Mouse (Mus musculus) lung, embryonic 14.5 days (tissue): ENCODE data around the gene Sertad2. TPM values are rescaled to one million over a fixed set of nuclear protein-coding genes. Genes with fewer than 3 reads are reported as not detected.
A peak's percentile ranks its signal among the peaks of the same experiment; 100 is the strongest.

ENCODE experiments used
- ATAC-seq: fragments of 200-750 bp; cut with Nextera tagmentation; 2 replicates; pipeline ENCODE4 v1.8.0; 2017; ENCODE audit warnings: mild to moderate bottlenecking, moderate TSS enrichment, moderate library complexity; ENCODE audit not compliant: insufficient read depth
- DNase-seq: peaks from one replicate; pipeline ENCODE4 v3.0.0-alpha.2; 2015
- H3K27ac ChIP-seq: fragments of 300-500 bp; sonication (generic); 2 replicates; pipeline ENCODE4 v1.5.1; 2014; ENCODE audit warnings: low read depth, mild to moderate bottlenecking, moderate library complexity
- H3K27me3 ChIP-seq: fragments of 300-500 bp; sonication (generic); 2 replicates; pipeline ENCODE4 v1.6.1; 2014; ENCODE audit warnings: low read length, control low read depth; ENCODE audit not compliant: insufficient read depth
- H3K36me3 ChIP-seq: fragments of 300-500 bp; sonication (generic); 2 replicates; pipeline ENCODE4 v1.6.1; 2014; ENCODE audit warnings: control low read depth; ENCODE audit not compliant: insufficient read depth
- H3K4me1 ChIP-seq: fragments of 300-500 bp; sonication (generic); 2 replicates; pipeline ENCODE4 v1.6.1; 2014; ENCODE audit warnings: antibody characterized with exemption, control low read depth; ENCODE audit not compliant: insufficient read depth
- H3K4me2 ChIP-seq: fragments of 300-500 bp; sonication (generic); 2 replicates; pipeline ENCODE4 v1.6.1; 2014; ENCODE audit warnings: mild to moderate bottlenecking
- H3K4me3 ChIP-seq: fragments of 300-500 bp; sonication (generic); 2 replicates; pipeline ENCODE4 v1.5.1; 2014; ENCODE audit warnings: low read depth, low read length
- H3K9ac ChIP-seq: fragments of 300-500 bp; sonication (generic); 2 replicates; pipeline ENCODE4 v1.6.1; 2014
- H3K9me3 ChIP-seq: fragments of 300-500 bp; sonication (generic); 2 replicates; pipeline ENCODE4 v1.6.1; 2016; ENCODE audit warnings: low read depth, low read length, control low read depth
- CTCF ChIP-seq: IDR thresholded peaks from 2 replicates; pipeline ENCODE4 v1.5.1; 2016; ENCODE audit warnings: antibody characterized with exemption, low read depth
- WGBS: fragments of 180-500 bp; shearing (Covaris S2); extraction: QIAGEN DNeasy Blood & Tissue Kit; methylation state at CpG from one replicate; pipeline ENCODE4 v1.1.7; 2014; 5-methylcytosine and 5-hydroxymethylcytosine counted together
- polyA plus RNA-seq: library from polyadenylated mRNA; unstranded; fragments of >200 nt; fragmentation: Nextera tagmentation; extraction: Ambion mirVana; gene quantifications from 2 replicates; pipeline ENCODE4 v1.2.1, GENCODE M21; 2014

Gene Sertad2
- polyA plus RNA-seq, 1 experiment from 2014 or later, result 45.8 TPM

DNA sequence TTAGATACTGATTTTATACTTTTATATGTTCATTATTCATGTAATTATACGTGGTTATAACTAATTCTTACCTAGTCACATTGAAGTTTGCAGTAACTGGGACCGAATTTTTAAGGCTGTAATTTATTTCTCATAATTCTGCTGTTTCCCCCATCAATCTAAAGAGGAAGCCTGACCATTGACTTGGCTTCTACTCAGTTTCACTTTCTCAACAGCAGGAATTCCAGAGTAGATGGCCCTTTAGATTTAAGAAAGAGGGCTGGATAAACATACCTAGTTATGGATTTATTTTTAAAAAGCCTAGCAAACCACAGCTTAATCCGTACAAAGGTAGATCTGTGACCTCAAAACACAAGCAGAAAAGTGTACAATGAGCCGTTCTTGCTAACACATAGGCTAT lies 9.8 kb upstream of the Sertad2 start:
- H3K27me3 ChIP-seq, result no peaks in the 10 kb centered on the region
- H3K4me2 ChIP-seq, result no peak overlapping the region
- DNase-seq (no peak), ATAC-seq (no peak)
- 70% methylated on average over 4 of the region's 4 CpGs for WGBS
- no peaks in the 10 kb centered on the region for H3K9me3 ChIP-seq
- H3K4me1 ChIP-seq, result no peaks in the 10 kb centered on the region
- H3K27ac ChIP-seq, result no peak overlapping the region
- H3K36me3 ChIP-seq, result no peaks in the 10 kb centered on the region
- no peak overlapping the region for H3K9ac ChIP-seq
- no peak overlapping the region for H3K4me3 ChIP-seq
- no peak for TF ChIP-seq CTCF

DNA sequence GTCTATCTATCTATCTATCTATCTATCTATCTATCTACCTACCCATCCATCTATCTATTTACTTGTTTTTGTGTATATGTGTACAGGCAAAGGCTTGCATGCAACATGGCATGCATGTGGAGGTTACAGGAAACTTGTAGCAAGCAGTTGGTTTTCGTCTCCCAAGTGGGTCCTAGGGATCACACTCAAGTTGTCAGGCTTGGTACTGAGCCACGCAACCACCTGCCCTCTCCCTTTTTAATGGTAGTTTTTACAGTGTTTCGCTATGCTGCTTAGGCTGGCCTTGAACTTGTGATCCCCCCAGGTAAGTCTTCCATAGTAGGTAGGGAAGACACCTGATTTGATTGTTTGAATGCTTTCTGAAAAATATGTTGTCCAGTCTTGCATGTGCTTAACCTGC lies 5.8 kb upstream of the Sertad2 start:
- TF ChIP-seq CTCF, result no peak
- ATAC-seq (no peak), DNase-seq (no peak)
- WGBS, result 83% methylated on average over 3 of the region's 3 CpGs
- Histone ChIP-seq H3K9ac (no peak overlapping the region), H3K4me3 (no peak overlapping the region), H3K27me3 (no peaks in the 10 kb centered on the region), H3K27ac (no peak overlapping the region), H3K36me3 (no peaks in the 10 kb centered on the region), H3K4me2 (no peak overlapping the region), H3K9me3 (no peaks in the 10 kb centered on the region), H3K4me1 (0 out of 2 replicates have a peak, but pooled peaks cover 2% of the 10 kb centered on the region)

- WGBS, result 78% methylated on average over 3 of the region's 3 CpGs
- Histone ChIP-seq H3K27me3 (no peaks in the 10 kb centered on the region), H3K4me2 (no peak overlapping the region), H3K4me3 (no peak overlapping the region), H3K9me3 (no peaks in the 10 kb centered on the region), H3K36me3 (no peaks in the 10 kb centered on the region), H3K4me1 (0 out of 2 replicates have a peak, but pooled peaks cover 2% of the 10 kb centered on the region), H3K27ac (no peak overlapping the region), H3K9ac (no peak overlapping the region)
- no peak for TF ChIP-seq CTCF
- no peak for DNase-seq
- ATAC-seq, result no peak
Measured at GRCm38 (mm10) chr11:20538496-20538895, 4.6 kb upstream of the Sertad2 start.

DNA sequence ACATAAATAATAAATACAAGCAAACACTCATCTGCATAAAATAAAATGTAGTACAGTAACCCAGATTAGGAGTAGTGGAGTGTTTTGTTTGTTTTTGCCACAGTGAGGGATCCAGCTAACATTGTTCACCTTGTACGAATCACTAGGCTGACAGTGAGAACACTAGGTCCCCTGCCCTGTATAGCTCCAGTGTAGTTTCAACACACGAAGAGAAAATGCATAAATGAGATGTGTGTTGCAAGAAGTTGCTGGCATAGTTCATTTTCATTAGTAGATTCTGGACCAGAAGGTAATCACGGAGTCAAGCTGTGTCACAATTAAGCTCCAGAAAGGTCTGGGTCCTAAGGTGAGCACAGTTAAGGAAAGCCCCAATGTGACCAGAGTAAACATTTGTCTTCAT lies 1.8 kb upstream of the Sertad2 start:
- Histone ChIP-seq H3K9ac (no peak overlapping the region), H3K4me1 (0 out of 2 replicates have a peak, but pooled peaks cover 2% of the 10 kb centered on the region), H3K36me3 (no peaks in the 10 kb centered on the region), H3K9me3 (no peaks in the 10 kb centered on the region), H3K4me2 (peak overlapping the region; percentile 73; the same call in 1 of the 2 replicates), H3K4me3 (peak overlapping the region; percentile 83; the same call in 1 of the 2 replicates), H3K27ac (no peak overlapping the region), H3K27me3 (no peaks in the 10 kb centered on the region)
- no peak for ATAC-seq
- WGBS, result 63% methylated on average over 3 of the region's 3 CpGs
- no peak for TF ChIP-seq CTCF
- DNase-seq, result no peak

DNA sequence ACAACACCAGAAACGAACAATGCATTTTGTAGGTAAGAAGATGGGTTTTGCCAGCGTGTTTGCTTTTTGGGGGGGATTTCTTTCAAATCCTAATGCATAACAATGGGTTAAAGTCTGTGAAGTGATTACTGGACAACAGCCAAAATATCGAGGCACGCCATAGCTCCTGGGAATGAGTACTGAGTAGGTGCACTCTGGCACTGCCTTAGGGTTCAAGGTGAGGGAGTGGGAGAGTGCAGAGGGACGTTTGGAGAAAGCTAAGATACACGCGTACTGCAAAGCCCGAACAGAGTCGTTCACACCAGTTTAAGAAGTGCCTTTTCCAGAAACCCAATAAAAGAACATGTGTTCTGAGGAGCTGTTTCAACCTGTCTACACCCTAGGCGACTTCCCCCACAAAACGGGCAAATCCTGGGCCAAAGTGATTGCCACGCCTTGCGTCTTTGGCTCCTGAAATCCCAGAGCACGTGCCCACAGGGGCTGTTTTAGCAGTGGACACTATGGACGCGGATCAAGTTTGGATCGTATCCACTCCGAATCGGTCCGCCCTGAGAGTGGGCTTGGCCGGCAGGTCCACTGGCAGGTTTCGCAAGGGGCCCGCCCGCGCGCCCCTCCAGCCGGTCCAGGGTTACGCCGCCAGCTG lies 937 bp upstream of the Sertad2 start:
- WGBS, result 1% methylated on average over 28 of the region's 29 CpGs
- DNase-seq (peak; percentile 63), ATAC-seq (0 out of 2 replicates have a peak, but pooled peaks have one; percentile 0)
- Histone ChIP-seq H3K9ac (peak overlapping the region; percentile 56), H3K4me1 (0 out of 2 replicates have a peak, but pooled peaks cover 2% of the 10 kb centered on the region), H3K27ac (peak overlapping the region; percentile 91), H3K4me3 (peak overlapping the region; percentile 83), H3K9me3 (no peaks in the 10 kb centered on the region), H3K4me2 (peak overlapping the region; percentile 73), H3K36me3 (no peaks in the 10 kb centered on the region; the same call in 1 of the 2 replicates), H3K27me3 (no peaks in the 10 kb centered on the region)
- TF ChIP-seq CTCF, result no peak

- peak overlapping the region; percentile 83 for H3K4me3 ChIP-seq
- WGBS, result under 1% methylated on average over 51 of the region's 51 CpGs
- peak; percentile 1 for ATAC-seq
- no peaks in the 10 kb centered on the region for H3K9me3 ChIP-seq
- peak overlapping the region; percentile 76 for H3K9ac ChIP-seq
- no peak for TF ChIP-seq CTCF
- H3K4me2 ChIP-seq, result peak overlapping the region; percentile 73
- no peaks in the 10 kb centered on the region for H3K27me3 ChIP-seq
- H3K27ac ChIP-seq, result peak overlapping the region; percentile 91
- 0 out of 2 replicates have a peak, but pooled peaks cover 2% of the 10 kb centered on the region for H3K4me1 ChIP-seq
- H3K36me3 ChIP-seq, result no peaks in the 10 kb centered on the region; the same call in 1 of the 2 replicates
- peak; percentile 50 for DNase-seq
Measured at GRCm38 (mm10) chr11:20543453-20544120, 534 bp downstream of the Sertad2 start.

- Histone ChIP-seq H3K4me2 (peak overlapping the region; percentile 73), H3K4me3 (peak overlapping the region; percentile 83), H3K4me1 (0 out of 2 replicates have a peak, but pooled peaks cover 2% of the 10 kb centered on the region), H3K27ac (no peak overlapping the region), H3K9me3 (no peaks in the 10 kb centered on the region), H3K9ac (no peak overlapping the region), H3K36me3 (no peaks in the 10 kb centered on the region; the same call in 1 of the 2 replicates), H3K27me3 (no peaks in the 10 kb centered on the region)
- TF ChIP-seq CTCF, result no peak
- ATAC-seq (no peak), DNase-seq (no peak)
- WGBS, result 46% methylated on average over 8 of the region's 8 CpGs
Measured at GRCm38 (mm10) chr11:20544376-20544775, 1.3 kb downstream of the Sertad2 start.
